Mouse (Mus musculus): ENCODE data around the gene Prkg1. TPM values are rescaled to one million over a fixed set of nuclear protein-coding genes. Genes with fewer than 3 reads are reported as not detected.

Gene Prkg1
- polyA plus RNA-seq, 1 experiment from 2014 or later = 0.74 TPM

DNA sequence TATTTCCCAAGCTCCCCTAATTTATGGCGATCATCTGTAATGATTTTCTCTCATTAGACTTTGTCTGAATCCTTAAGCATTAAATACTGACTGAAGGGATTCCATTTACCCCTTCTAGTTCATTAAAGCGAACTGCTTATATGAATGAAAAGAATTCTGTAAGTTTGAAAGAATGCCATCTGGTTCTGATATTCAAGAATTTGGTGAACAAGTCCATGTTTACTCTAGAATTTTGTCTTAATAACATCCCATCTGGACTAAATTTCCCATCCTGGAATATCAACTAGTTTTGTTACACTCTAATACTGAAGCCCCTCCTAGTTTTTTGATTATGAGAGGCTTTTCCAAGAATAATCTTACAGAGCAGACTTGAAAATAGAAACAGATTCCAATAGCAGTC lies 258.5 kb downstream of the Prkg1 start:
- DNase-seq = no peak
- Histone ChIP-seq H3K4me1 (ENCODE audit: insufficient read depth) (no peaks in the 10 kb centered on the region), H3K27ac (ENCODE audit: low read depth) (no peak overlapping the region), H3K9me3 (ENCODE audit: low read length) (no peaks in the 10 kb centered on the region), H3K36me3 (replicated peaks; ENCODE audit: insufficient read depth, low read length) (no peaks in the 10 kb centered on the region), H3K4me3 (ENCODE audit: low read depth, low read length) (no peak overlapping the region), H3K4me2 (ENCODE audit: low read depth, low read length) (no peak overlapping the region), H3K27me3 (ENCODE audit: insufficient read depth, low read length) (no peaks in the 10 kb centered on the region), H3K9ac (replicated peaks) (no peak overlapping the region)
- ATAC-seq = no peak
- 79% methylated on average over 2 of the region's 2 CpGs for WGBS (ENCODE audit: insufficient replicate concordance)
- no peak for TF ChIP-seq CTCF (IDR thresholded peaks at IDR 0.05; ENCODE audit: low read depth)
- no peak for TF ChIP-seq EP300 (IDR thresholded peaks at IDR 0.05; ENCODE audit: low read depth)

DNA sequence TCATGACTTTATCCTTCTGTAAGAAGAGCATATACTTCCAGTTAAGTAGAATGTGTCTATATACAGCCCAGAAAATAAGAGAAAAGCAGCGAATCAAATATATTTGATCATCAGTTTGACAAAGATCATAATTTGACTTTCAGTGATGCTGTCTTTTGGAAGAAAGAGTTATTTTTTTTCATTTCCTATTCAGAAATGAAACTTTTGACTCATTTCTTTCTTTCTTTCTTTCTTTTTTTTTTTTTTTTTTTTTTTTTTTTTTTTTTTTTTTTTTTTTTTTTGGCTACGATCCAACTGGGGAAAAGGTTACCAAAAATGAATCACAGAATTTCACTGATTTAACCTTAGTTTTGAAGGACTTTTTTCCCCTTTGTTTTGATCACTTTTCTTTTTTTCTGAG lies 259.8 kb downstream of the Prkg1 start:
- Histone ChIP-seq H3K4me2 (ENCODE audit: low read depth, low read length) (no peak overlapping the region), H3K27me3 (ENCODE audit: insufficient read depth, low read length) (no peaks in the 10 kb centered on the region), H3K27ac (ENCODE audit: low read depth) (no peak overlapping the region), H3K4me3 (ENCODE audit: low read depth, low read length) (no peak overlapping the region), H3K4me1 (ENCODE audit: insufficient read depth) (no peaks in the 10 kb centered on the region), H3K9me3 (ENCODE audit: low read length) (no peaks in the 10 kb centered on the region), H3K9ac (replicated peaks) (no peak overlapping the region), H3K36me3 (replicated peaks; ENCODE audit: insufficient read depth, low read length) (no peaks in the 10 kb centered on the region)
- DNase-seq = no peak
- TF ChIP-seq CTCF (IDR thresholded peaks at IDR 0.05; ENCODE audit: low read depth) (no peak), EP300 (IDR thresholded peaks at IDR 0.05; ENCODE audit: low read depth) (no peak)
- WGBS (ENCODE audit: insufficient replicate concordance) = 84% methylated on average over 2 of the region's 2 CpGs
- no peak for ATAC-seq

DNA sequence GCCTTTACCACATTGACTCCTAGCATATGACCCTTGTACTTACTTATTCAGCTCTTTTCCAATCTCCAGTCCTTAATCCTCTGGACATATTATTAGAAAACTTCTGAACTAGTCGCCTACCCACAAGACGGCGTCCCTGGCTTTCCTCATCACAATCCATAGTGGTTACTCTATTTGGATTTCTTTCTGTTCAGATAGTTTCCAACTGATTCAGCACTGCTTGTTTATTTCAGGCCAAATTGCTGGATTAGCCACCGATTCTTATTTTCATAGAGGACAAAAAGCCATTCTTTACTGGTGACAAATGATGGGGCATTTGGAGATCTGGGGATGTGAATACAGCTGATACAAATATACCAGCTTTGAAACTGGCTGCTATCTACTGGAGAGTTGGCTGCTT lies 267.4 kb downstream of the Prkg1 start:
- H3K27me3 ChIP-seq (ENCODE audit: insufficient read depth, low read length) = no peaks in the 10 kb centered on the region
- no peak for DNase-seq
- 84% methylated on average over 4 of the region's 4 CpGs for WGBS (ENCODE audit: insufficient replicate concordance)

DNA sequence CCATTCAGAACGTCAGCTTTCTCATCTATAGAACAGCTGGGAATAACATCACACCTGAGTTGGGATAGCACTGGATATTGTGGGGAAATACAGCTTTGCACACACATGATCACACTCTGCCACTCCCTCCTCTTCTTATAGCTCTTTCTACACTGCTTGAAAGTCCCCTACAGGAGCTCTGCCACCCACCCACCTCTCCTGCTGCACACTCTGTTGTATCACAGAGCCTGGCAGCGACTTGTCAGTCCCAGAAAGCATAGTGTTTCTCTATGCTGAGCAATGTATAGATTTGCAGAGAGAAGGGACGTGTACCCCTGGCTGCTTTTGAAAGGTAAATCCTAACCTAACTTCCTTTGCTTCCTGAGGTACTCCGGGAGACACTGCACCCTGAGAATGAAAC lies 275.2 kb downstream of the Prkg1 start:
- Histone ChIP-seq H3K27ac (ENCODE audit: low read depth) (no peak overlapping the region), H3K9me3 (ENCODE audit: low read length) (no peaks in the 10 kb centered on the region), H3K4me2 (ENCODE audit: low read depth, low read length) (no peak overlapping the region), H3K4me3 (ENCODE audit: low read depth, low read length) (no peak overlapping the region), H3K4me1 (ENCODE audit: insufficient read depth) (no peaks in the 10 kb centered on the region), H3K9ac (replicated peaks) (no peak overlapping the region), H3K27me3 (ENCODE audit: insufficient read depth, low read length) (no peaks in the 10 kb centered on the region), H3K36me3 (replicated peaks; ENCODE audit: insufficient read depth, low read length) (no peaks in the 10 kb centered on the region)
- TF ChIP-seq CTCF (IDR thresholded peaks at IDR 0.05; ENCODE audit: low read depth) (no peak), EP300 (IDR thresholded peaks at IDR 0.05; ENCODE audit: low read depth) (no peak)
- WGBS (ENCODE audit: insufficient replicate concordance) = 62% methylated on average over 4 of the region's 4 CpGs
- ATAC-seq = no peak
- DNase-seq = no peak

More for the DNA sequence above, 267.4 kb downstream of the Prkg1 start:
- Histone ChIP-seq H3K27ac (ENCODE audit: low read depth) (no peak overlapping the region), H3K9ac (replicated peaks) (no peak overlapping the region), H3K36me3 (replicated peaks; ENCODE audit: insufficient read depth, low read length) (no peaks in the 10 kb centered on the region), H3K9me3 (ENCODE audit: low read length) (no peaks in the 10 kb centered on the region), H3K4me2 (ENCODE audit: low read depth, low read length) (no peak overlapping the region), H3K4me1 (ENCODE audit: insufficient read depth) (no peaks in the 10 kb centered on the region), H3K4me3 (ENCODE audit: low read depth, low read length) (no peak overlapping the region)
- TF ChIP-seq CTCF (IDR thresholded peaks at IDR 0.05; ENCODE audit: low read depth) (no peak), EP300 (IDR thresholded peaks at IDR 0.05; ENCODE audit: low read depth) (no peak)
- no peak for ATAC-seq

DNA sequence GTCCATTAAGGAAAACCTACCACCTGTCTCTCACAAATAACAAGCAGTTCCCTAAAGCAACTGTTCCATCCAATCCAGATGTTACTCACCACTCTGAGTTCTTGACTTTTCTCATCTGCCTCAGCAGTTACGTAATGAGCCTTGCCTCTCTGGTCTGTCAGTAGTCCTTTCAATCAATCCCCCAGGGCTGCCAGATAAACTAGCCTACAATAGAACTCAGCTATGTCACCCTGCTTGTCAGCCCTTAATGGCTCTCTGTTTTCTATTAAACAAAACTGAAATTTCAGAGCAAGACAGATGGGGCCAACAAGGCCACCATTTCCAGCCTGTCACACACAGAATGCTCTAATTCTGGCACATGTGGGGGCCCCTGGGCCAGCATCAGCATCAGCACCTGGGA lies 293.1 kb downstream of the Prkg1 start:
- WGBS (ENCODE audit: insufficient replicate concordance) = 55% methylated on average over 1 of the region's 1 CpGs
- no peak for TF ChIP-seq CTCF (IDR thresholded peaks at IDR 0.05; ENCODE audit: low read depth)
- TF ChIP-seq EP300 (IDR thresholded peaks at IDR 0.05; ENCODE audit: low read depth) = no peak
- Histone ChIP-seq H3K9me3 (ENCODE audit: low read length) (no peaks in the 10 kb centered on the region), H3K36me3 (replicated peaks; ENCODE audit: insufficient read depth, low read length) (no peaks in the 10 kb centered on the region), H3K27ac (ENCODE audit: low read depth) (no peak overlapping the region), H3K4me3 (ENCODE audit: low read depth, low read length) (no peak overlapping the region), H3K4me2 (ENCODE audit: low read depth, low read length) (no peak overlapping the region), H3K4me1 (ENCODE audit: insufficient read depth) (no peaks in the 10 kb centered on the region), H3K9ac (replicated peaks) (no peak overlapping the region), H3K27me3 (ENCODE audit: insufficient read depth, low read length) (no peaks in the 10 kb centered on the region)
- ATAC-seq (no peak), DNase-seq (no peak)

DNA sequence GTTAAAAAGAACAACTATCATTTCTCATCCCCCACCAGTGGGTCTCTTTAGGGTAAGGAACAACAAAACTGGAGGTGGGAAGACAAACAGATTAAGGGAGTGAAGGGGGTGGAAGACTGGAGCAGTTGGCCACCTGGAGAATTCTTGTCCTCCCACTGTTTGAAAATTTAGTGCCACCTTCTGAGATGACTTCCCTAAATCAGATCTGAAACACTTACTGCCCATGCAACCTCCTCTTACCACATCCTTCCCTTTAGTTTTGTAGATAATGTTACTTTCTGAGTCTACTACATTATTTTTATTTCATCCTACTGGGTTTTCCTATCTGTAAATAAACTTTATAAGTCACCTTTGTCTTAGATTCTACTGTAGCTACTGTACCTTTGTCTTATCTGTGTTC lies 304.6 kb downstream of the Prkg1 start:
- Histone ChIP-seq H3K4me1 (ENCODE audit: insufficient read depth) (no peaks in the 10 kb centered on the region), H3K4me2 (ENCODE audit: low read depth, low read length) (no peak overlapping the region), H3K9ac (replicated peaks) (no peak overlapping the region), H3K27ac (ENCODE audit: low read depth) (no peak overlapping the region), H3K9me3 (ENCODE audit: low read length) (no peaks in the 10 kb centered on the region), H3K27me3 (ENCODE audit: insufficient read depth, low read length) (no peaks in the 10 kb centered on the region), H3K4me3 (ENCODE audit: low read depth, low read length) (no peak overlapping the region), H3K36me3 (replicated peaks; ENCODE audit: insufficient read depth, low read length) (no peaks in the 10 kb centered on the region)
- no peak for TF ChIP-seq EP300 (IDR thresholded peaks at IDR 0.05; ENCODE audit: low read depth)
- TF ChIP-seq CTCF (IDR thresholded peaks at IDR 0.05; ENCODE audit: low read depth) = no peak
- DNase-seq (no peak), ATAC-seq (no peak)

DNA sequence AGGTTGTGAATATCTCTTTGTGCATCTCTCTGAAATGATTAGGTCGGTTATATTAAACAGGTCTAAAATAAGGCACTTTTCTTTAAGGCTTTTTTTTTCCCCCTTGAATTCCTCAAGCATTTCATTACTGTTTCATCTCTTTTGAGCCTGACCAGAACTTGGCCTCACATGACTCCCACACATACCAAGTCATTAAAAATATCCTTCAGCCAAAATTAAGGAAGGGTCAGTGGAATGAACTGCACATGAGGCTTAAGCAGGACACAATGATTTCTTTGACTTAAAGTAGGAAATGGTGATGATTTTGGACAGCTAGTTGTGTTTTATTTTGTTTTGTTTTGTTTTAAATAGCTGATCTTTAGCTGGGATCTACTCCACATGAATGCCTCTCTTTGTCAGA lies 320.7 kb downstream of the Prkg1 start:
- H3K9me3 ChIP-seq (ENCODE audit: low read length) = no peaks in the 10 kb centered on the region
- no peak overlapping the region for H3K4me2 ChIP-seq (ENCODE audit: low read depth, low read length)
- WGBS (ENCODE audit: insufficient replicate concordance) = 72% methylated on average over 1 of the region's 1 CpGs
- no peak overlapping the region for H3K27ac ChIP-seq (ENCODE audit: low read depth)
- DNase-seq (no peak), ATAC-seq (no peak)
- no peak overlapping the region for H3K9ac ChIP-seq (replicated peaks)
- H3K27me3 ChIP-seq (ENCODE audit: insufficient read depth, low read length) = no peaks in the 10 kb centered on the region
- no peak overlapping the region for H3K4me3 ChIP-seq (ENCODE audit: low read depth, low read length)
- H3K4me1 ChIP-seq (ENCODE audit: insufficient read depth) = no peaks in the 10 kb centered on the region
- TF ChIP-seq CTCF (IDR thresholded peaks at IDR 0.05; ENCODE audit: low read depth) (no peak), EP300 (IDR thresholded peaks at IDR 0.05; ENCODE audit: low read depth) (no peak)
- H3K36me3 ChIP-seq (replicated peaks; ENCODE audit: insufficient read depth, low read length) = no peaks in the 10 kb centered on the region
